Comparison of ENCODE assay signal across 8 mouse cellular contexts in genomic region chr6:106768640-106769289, GRCm38 (mm10). TPM values are rescaled to one million over a fixed set of nuclear protein-coding genes. Genes with fewer than 3 reads are reported as not detected.
DNase-seq lines count a peak whose midpoint lies in the region; ATAC-seq lines count a peak whose summit lies in the region.

Trnt1 (plus strand) TSS chr6:106769120.

- H3K36me3 ChIP-seq in heart, embryonic 14.5 days (ENCODE audit: control insufficient read depth, insufficient read depth, low read length), result peaks cover 30% of the 10 kb centered on the region
- H3K36me3 ChIP-seq in liver, embryonic 13.5 days, result peaks cover 25% of the 10 kb centered on the region
- peaks cover 3% of the 10 kb centered on the region; the same call in 1 of the 2 replicates for H3K36me3 ChIP-seq in stomach, embryonic 16.5 days (ENCODE audit: control insufficient read depth, insufficient read depth, low read length)

- peak; percentile 93 for DNase-seq in c-Kit-negative CD71-positive TER-119-positive erythroid progenitor cells, embryonic 14.5 days (ENCODE audit: low read depth, low spot score)
- peak; percentile 91 for DNase-seq in fibroblast of lung, adult 2 months (ENCODE audit: low read depth)
- DNase-seq in kidney, postnatal 14 days, result peak; percentile 99
- peak; percentile 94 for DNase-seq in liver, embryonic 13.5 days
- peak; percentile 96 for DNase-seq in neural tube, embryonic 10.5 days (ENCODE audit: extremely low spot score, low spot score)

- 9% methylated on average over 35 of the region's 35 CpGs for WGBS in heart, embryonic 14.5 days
- 5% methylated on average over 35 of the region's 35 CpGs for WGBS in liver, embryonic 13.5 days (ENCODE audit: insufficient replicate concordance)
- 8% methylated on average over 35 of the region's 35 CpGs for WGBS in stomach, embryonic 16.5 days

- H3K4me1 ChIP-seq in heart, embryonic 14.5 days (ENCODE audit: control insufficient read depth in 2 of 2, insufficient read depth in 2 of 2, low read length in 2 of 2), result peaks cover 0 to 11% of the 10 kb centered on the region in 2 experiments; a peak in 2 of 4 replicates
- peaks cover 12% of the 10 kb centered on the region for H3K4me1 ChIP-seq in liver, embryonic 13.5 days (replicated peaks)
- peaks cover 8% of the 10 kb centered on the region; the same call in 1 of the 2 replicates for H3K4me1 ChIP-seq in stomach, embryonic 16.5 days (ENCODE audit: control insufficient read depth, insufficient read depth, low read length)

- H3K4me3 ChIP-seq in heart, embryonic 14.5 days (ENCODE audit: control insufficient read depth in 1 of 2, insufficient read depth in 1 of 2, low read depth in 1 of 2, low read length in 2 of 2), result peak within 1 kb of the TSS; percentile 63 to 64
- H3K4me3 ChIP-seq in liver, embryonic 13.5 days (replicated peaks), result peak within 1 kb of the TSS; percentile 84
- peak within 1 kb of the TSS; percentile 71 for H3K4me3 ChIP-seq in stomach, embryonic 16.5 days (replicated peaks; ENCODE audit: low read length)

- H3K9me3 ChIP-seq in heart, embryonic 14.5 days (ENCODE audit: control insufficient read depth, low read length), result no peaks in the 10 kb centered on the region
- no peaks in the 10 kb centered on the region for H3K9me3 ChIP-seq in liver, embryonic 13.5 days (replicated peaks)
- H3K9me3 ChIP-seq in stomach, embryonic 16.5 days (replicated peaks; ENCODE audit: control insufficient read depth, low read length), result no peaks in the 10 kb centered on the region

- H3K27ac ChIP-seq in heart, embryonic 14.5 days (replicated peaks in 1 of 2; ENCODE audit: control insufficient read depth in 1 of 2, insufficient read depth in 1 of 2, low read depth in 2 of 2, low read length in 2 of 2), result peak within 1 kb of the TSS in 1 of 2 experiments; percentile 35; a peak in 2 of 4 replicates
- H3K27ac ChIP-seq in liver, embryonic 13.5 days, result peak within 1 kb of the TSS; percentile 78
- H3K27ac ChIP-seq in stomach, embryonic 16.5 days (ENCODE audit: low read length), result peak within 1 kb of the TSS; percentile 9; the same call in 1 of the 2 replicates

- H3K9ac ChIP-seq in heart, embryonic 14.5 days (ENCODE audit: low read length), result peak within 1 kb of the TSS; percentile 77
- peak within 1 kb of the TSS; percentile 82 for H3K9ac ChIP-seq in liver, embryonic 13.5 days
- H3K9ac ChIP-seq in stomach, embryonic 16.5 days (ENCODE audit: low read length), result peak within 1 kb of the TSS; percentile 74

- ATAC-seq in CD4-positive, CD25-positive, alpha-beta regulatory T cell, adult 4 months, result peak; percentile 98
- ATAC-seq in heart, embryonic 14.5 days (ENCODE audit: insufficient number of reproducible peaks, insufficient read depth, low FRiP score, low read depth), result peak; percentile 99
- ATAC-seq in liver, embryonic 13.5 days (ENCODE audit: low read depth), result peak; percentile 100
- peak; percentile 100 for ATAC-seq in stomach, embryonic 16.5 days (ENCODE audit: insufficient read depth, low FRiP score)

- H3K4me2 ChIP-seq in heart, embryonic 14.5 days (ENCODE audit: low read length), result peak within 1 kb of the TSS; percentile 90
- peak within 1 kb of the TSS; percentile 92 for H3K4me2 ChIP-seq in liver, embryonic 13.5 days
- peak within 1 kb of the TSS; percentile 91 for H3K4me2 ChIP-seq in stomach, embryonic 16.5 days (ENCODE audit: low read depth, low read length)

- H3K27me3 ChIP-seq in heart, embryonic 14.5 days (ENCODE audit: control insufficient read depth, insufficient read depth, low read length), result no peaks in the 10 kb centered on the region
- no peaks in the 10 kb centered on the region for H3K27me3 ChIP-seq in liver, embryonic 13.5 days
- no peaks in the 10 kb centered on the region for H3K27me3 ChIP-seq in stomach, embryonic 16.5 days (ENCODE audit: control insufficient read depth, insufficient read depth, low read length)

RNA-seq across cellular contexts. Expression of gene Trnt1, which starts in this region (rescaled TPM):
- polyA plus RNA-seq in CD4-positive, CD25-positive, alpha-beta regulatory T cell, adult 4 months (2017; shearing (Covaris generic)), result 100 to 1,000 TPM in 1 of 2 experiments, 10 to 100 TPM in 1; 97.2 to 108 TPM
- polyA plus RNA-seq in heart, embryonic 14.5 days (2014; fragmentation: Nextera tagmentation; extraction: Ambion mirVana), result 41.1 and 42.7 TPM in 2 replicates
- 49.2 and 58.8 TPM in 2 replicates for polyA plus RNA-seq in liver, embryonic 13.5 days (2015; fragmentation: Nextera tagmentation; extraction: Ambion mirVana)
- polyA plus RNA-seq in stomach, embryonic 16.5 days (2015; fragmentation: Nextera tagmentation; extraction: Ambion mirVana), result 55.1 and 59.9 TPM in 2 replicates
